Mouse (Mus musculus): ENCODE results near the gene Egfl6.

Gene Egfl6

DNA sequence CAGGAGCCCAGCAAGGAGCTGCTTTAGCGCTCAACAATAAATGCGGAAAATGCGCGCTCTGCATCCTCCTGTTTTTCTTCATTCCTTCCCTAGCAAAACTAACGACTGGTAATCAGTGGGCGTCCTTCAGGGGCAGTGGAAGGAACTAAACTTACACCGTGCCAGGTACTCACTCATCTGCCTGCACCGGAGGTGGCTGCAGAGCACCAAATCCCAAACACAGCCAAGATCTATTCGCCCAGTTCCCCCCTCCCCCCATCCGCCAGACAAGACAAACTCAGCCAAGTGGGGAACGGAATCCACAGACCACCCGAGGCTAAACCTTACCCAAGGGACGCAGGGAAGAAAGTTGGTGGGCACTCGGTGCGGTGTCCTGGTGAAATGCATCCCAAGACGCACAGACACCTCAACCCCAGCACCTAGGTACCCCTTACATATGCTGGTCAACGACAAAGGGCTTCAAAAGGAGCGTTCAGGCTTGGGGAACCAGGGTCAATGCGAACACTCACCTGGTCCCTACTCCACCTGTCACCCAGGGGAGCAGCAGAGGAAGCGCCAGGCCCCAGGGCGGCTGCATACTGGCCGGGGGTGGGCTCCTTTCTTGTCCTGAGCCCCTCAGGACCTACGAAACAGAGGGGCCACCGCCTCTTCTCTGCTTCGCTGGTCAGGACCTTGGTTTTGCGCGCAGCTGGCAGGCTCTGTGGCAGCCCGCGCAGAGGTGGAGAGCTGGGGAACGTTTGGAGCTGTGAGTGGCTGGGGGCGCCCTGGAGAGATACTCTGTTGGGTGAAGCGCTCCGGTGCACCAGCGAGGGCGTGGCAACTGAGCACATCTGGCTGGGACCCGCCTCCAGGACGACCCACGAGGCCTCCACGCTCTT, at the start of gene Egfl6:
Egfl6 (minus strand) TSS at position 774 of the 878 bp plus-strand sequence.
- DNase-seq (ENCODE audit: low read depth, low spot score): peak; percentile 4

DNA sequence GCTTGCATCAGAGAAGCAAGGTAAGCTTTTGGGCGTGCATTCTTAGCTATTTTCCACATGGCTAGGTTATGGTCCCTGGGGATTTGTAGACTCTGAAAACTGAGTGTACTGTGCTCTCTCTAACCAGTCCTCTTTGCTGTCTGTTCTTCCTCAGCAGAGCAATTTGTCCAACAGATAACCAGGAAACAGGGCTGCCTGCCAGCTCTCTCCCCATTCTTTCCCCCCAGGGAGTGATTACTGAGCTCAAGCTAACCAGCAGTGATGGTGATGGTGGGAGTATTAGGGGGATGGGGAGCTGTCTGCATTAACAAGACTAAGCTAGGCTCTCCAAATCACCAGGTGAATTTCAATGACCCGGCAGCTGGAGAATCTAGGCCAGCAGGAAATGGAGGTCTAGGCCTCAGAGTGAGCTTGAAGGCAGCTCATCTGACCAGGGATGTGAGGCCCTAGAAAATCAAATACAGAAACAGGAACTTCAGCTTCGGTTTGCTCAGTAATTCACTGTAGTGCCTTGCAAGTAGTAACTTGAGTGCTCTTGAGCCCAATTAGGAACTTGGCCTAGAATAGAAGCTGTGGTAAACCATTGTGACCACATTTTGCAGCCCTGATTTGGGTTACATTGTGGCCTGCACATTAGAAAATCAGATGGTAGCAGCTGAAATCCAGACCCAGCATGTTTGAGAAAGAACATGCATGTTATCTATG, 41.5 kb upstream of the Egfl6 start:
- no peak for DNase-seq (ENCODE audit: low read depth, low spot score)

DNA sequence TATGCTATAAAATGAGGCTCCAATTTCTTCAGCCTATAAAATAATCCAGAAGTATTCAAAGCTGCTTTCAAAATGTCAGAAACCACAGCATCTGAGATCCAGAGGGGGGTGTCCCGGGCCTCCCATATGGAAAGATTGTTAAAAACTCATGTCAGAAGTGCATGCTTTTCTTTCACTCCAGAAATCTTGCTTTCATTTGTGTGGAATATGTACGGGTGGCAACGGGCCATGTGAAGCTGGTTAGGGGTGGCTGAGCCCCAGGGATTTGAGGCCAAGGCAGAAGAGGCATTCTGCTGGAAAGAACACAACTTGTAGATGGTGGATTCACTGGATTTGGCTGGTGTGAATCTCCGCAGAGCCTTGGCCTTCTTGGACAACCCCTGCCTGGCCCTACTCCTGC, 40.7 kb upstream of the Egfl6 start:
- DNase-seq (ENCODE audit: low read depth, low spot score): no peak

DNA sequence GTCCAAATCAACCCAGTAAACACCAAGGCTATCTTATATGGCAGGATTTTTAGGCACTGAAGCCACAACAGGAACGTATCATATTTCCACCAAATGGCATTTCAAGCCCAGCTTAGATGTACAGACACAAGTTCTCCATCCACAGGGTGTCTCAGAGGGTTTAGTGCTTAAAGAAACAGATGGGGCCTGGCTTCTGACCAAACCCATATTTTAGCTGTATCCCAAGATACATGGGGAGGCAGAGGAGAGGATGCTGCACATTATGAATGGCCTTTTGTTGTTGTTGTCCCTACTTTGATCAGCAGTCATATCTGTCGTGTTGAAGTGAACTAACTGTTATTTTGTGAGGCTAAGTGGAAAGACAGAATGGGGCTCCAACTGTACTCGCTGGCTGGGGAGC, 37.7 kb upstream of the Egfl6 start:
- no peak for DNase-seq (ENCODE audit: low read depth, low spot score)

DNA sequence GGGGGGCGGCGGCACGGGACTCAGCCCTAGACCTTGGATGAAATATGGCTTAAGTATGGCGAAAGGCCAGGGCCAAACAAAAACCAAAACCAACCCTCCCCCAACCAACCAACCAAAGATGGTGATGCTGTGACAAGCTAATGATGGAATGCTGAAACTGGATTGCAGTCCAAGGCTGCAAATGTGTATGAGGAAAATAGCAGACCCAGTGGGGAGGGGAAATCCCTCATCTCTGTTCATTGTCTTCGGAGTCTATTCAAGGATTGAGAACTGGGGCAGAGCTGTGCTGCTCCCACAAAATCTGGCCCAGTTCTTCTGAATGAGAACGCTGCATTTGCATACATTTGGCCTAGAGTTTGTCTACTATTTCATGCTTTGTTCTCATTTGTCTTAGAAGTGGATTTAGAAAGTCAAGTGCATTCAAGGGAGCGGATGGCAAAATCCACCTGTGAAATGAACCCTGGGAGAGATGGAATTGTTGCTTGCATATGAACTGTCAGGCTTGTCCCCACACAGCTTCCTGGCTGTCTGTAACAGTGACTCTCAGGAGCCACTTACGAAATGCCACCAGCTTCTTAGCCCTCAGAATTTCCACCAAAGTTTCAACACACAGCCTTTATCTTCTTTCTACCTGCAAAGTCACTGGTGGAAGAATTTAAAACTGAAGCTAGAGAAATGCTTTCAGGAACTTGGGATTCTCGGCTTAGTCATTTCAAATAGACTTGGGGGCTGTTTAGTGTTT, 36.2 kb upstream of the Egfl6 start:
- DNase-seq (ENCODE audit: low read depth, low spot score): peak; percentile 32

DNA sequence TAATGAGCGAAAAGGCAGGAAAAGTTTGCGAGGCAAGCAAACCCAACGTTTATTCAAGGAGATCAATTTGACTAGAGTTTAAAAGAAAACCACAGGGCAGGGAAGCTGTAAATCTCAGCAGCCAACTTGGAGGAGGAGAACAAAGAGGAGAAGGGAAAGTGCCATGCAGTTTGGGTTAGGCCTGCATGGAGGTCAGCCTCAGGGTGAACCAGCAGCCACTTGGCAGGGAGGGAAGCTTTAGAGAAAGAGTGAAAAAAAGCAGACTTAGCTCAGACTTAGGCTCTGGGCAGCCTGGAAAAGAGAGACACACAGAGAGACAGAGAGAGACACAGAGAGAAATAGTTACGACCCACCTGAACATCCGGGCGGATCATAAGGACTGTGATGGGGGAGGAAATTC, 35.4 kb upstream of the Egfl6 start:
- DNase-seq (ENCODE audit: low read depth, low spot score): no peak

DNA sequence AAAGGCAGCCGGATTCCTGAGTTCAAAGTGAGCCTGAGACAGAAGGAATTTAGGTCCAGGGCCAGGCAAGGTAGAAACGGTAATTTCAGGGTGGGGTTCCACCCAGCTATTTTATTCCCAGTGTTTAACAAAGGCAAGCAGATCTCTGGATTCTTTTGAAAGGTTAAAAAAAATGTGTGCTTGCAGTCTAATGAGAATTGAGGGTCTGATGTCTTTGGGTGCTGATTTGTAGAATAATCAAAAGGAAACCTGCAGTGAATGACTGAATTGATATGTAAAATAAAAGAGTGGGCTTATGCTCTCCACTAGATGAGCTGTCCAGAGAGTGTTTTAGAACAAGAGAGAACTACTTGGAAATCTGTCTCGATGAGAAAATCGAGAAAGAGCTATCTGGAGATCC, 33.6 kb upstream of the Egfl6 start:
- DNase-seq (ENCODE audit: low read depth, low spot score): no peak

DNA sequence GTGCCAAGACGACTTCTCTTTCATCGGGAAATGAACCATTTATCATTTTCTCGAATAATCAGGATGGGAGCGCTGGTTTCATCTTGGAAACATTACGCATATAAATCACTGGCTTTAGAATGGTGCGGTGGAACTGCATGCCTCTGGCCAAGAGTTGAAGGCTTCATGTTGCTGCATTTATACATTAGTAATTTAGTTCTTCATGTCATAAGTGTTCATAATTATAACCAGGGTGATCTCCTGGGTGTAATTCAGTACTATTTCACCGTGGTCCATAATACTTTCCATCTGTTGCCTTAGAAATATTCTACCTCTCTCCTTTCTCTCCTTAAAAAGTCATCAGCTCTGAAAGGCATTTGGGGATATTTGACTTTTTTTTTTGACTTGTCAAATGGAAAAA, 29.7 kb upstream of the Egfl6 start:
- DNase-seq (ENCODE audit: low read depth, low spot score): no peak

DNA sequence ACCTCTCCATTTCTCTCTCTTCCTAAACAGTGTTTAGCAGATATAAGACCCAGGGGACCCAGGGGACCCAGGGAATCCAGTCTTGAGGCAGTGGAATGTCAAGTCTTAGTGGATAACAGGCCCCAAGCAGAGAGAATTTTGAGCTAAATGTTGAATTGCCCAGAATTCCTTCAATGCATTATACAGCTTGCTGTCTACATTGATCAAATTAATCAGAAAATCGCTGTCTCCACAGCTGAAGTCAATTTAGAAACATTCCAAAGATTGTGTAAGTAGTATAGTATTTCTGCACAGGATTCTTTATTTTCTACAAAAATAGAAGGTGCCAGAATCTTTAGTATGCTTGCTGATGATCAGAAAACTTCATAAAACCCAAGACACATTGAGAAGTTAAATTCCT, 9.4 kb downstream of the Egfl6 start:
- no peak for DNase-seq (ENCODE audit: low read depth, low spot score)

DNA sequence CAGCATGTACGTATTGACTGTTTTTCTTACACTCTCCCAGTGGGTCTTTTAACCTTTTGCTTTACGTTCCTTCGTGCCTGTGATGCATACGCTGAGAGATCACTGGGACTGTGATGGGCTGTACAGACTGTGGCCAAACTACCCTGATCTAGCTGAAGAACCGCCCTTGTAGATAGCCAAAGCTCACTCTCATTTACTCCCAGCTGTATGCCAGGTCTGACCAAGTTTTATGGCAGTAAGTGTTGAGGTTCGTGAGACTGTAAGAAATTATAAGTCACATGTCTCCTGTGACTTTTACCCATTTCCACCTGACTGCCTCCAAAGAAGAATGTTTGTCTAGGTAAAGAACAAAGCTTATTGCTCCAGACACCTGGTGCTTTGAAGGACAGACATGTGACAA, 19.5 kb downstream of the Egfl6 start:
- DNase-seq (ENCODE audit: low read depth, low spot score): no peak

DNA sequence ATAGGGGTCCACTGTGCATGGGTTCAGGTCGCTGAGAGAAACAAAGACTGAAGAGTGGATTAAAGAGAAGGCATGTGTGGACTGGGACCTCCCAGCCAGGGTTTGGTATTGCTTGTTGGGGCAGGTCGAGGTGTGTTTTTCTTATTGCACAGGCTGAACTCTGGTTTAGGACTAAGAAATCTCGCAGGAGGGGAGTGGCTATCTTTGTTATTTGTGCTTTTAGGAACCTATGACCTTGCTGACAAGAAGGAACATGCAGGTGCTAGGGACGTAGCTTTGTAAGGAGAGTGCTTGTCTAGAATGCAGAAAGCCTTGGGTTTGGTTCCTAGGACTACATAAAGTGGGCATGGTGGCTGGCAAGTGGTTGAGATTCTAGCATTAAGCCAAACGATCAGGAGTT, 20.1 kb downstream of the Egfl6 start:
- no peak for DNase-seq (ENCODE audit: low read depth, low spot score)

DNA sequence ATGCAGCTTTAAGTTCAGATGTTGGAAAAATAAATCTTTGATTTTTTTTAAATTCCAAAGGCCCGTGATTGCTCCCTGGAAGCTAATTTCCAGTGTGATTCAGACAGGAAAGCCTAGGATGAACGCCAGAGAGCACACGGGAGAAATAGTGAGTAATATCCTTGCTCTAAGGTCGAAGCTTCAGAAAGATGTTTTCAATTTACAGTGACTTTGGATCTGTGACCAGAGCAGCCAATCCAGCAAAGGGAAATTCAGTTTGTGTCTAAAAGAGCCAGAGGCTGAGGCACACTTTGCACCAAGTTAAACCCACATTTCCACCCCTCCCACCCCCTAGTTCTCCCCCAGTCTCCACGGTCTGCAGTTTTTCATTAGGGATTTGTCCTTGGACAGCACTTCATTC, 20.6 kb downstream of the Egfl6 start:
- no peak for DNase-seq (ENCODE audit: low read depth, low spot score)

DNA sequence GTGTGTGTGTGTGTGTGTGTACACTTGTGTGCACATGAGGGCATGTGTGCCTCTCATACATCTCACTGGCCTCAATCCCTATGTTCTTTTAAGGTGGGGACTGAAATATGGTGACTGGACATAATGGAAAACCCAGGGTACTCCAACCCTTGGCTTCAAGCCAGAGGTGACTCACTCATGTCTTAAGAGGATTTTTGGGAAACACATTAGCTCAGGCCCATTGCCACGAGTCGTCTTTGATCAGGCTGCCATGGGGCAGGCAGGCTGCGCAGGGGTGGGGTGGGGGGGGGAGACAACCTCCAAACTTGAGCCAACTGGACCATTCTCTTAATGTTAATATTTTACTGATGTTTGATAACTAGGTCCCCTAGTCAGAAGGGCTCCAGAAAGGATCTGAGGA, 26.2 kb downstream of the Egfl6 start:
- DNase-seq (ENCODE audit: low read depth, low spot score): no peak

DNA sequence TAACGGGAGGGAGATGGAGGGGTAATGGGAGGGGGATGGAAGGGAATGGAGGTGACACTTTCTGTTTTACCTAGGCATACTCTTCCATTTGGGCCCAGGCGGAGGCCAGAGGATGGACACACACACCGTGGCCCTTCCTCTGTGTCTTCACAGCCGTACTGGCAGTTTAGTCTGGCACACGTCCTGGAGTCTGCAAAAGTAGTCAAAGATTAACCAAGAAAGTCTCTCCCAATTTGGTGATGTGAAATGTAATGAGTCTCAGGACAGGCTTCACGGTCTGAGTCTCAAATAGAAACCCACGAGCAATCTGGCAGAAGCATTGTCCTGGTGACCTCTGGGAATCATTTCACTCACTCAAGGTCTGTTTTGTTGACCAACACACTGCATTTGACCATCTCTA, 33.2 kb downstream of the Egfl6 start:
- no peak for DNase-seq (ENCODE audit: low read depth, low spot score)

DNA sequence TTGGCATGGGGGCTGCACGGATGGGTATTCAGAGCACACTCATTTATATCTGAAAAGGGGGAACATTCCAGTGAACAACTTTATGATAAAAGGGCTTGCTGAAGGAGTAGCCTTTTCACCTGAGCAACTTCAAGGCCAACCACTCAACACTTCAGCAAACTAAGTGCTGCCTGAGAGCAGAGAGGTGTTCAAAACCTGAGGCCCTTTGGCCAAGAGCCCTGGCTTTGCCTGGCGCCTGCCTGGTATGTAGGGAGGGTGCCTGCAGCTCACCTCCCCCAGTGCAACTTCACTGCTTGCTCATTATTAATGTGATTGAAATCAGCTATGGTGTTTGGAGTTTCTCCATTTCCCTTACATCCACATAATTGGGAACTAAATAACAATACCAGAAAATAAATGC, 39.0 kb downstream of the Egfl6 start:
- no peak for DNase-seq (ENCODE audit: low read depth, low spot score)

DNA sequence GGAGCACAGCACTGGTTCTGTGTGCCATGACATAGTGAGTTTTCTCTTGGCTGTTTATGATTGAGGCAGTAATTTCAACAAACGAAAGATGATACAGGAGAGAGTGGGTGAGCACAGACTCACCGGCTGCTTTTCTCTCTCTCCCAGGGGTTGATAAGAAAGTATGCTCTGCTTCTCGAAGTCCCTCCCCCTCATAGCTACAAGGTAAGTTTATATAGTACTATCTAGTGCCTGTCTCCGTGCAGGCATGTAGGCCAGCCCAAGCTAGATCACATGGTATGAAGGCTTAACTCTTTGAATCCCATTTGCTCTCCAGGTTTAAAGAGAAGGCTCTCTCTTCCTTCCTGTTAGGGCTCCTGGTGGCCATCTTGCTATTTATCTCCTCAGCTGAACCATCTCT, 50.4 kb downstream of the Egfl6 start:
- no peak for DNase-seq (ENCODE audit: low read depth, low spot score)

DNA sequence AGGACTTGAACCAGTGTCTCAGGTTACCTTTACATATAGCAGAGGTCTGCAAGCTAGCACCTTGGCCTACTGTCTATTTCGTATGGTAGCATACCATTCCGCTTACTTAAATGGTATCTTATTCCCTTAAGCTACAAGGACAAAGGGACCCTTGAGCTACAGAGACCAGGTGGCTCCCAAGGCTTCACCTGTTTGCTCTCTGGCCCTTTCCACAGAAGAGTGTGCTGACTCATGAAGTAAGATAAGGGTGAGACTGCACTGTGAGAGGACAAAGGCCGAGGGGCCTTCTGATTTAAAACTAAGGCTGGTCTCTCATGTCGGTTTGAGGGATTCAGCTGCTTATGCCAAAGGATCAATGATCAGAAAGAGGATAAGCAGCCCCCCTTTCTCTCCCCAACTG, 52.1 kb downstream of the Egfl6 start:
- DNase-seq (ENCODE audit: low read depth, low spot score): no peak

DNA sequence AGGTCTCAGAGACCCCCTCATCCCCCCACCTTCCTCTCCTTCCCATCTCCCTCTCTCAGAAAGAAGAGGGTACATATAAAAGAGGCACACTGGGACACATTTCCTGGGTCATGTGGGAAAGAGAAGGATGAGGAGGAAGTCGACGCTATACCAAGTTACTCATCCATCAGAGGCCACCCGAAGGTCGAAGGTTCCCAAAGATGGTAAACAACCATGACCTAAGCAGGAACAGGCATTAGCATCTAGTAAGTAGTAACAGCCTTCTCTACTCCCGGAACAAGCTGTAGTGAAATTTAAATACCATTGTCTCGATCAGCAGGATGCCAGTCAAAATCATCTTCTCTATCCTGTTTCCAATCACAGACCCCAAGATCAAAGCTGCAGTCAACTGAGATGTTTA, 53.8 kb downstream of the Egfl6 start:
- no peak for DNase-seq (ENCODE audit: low read depth, low spot score)

DNA sequence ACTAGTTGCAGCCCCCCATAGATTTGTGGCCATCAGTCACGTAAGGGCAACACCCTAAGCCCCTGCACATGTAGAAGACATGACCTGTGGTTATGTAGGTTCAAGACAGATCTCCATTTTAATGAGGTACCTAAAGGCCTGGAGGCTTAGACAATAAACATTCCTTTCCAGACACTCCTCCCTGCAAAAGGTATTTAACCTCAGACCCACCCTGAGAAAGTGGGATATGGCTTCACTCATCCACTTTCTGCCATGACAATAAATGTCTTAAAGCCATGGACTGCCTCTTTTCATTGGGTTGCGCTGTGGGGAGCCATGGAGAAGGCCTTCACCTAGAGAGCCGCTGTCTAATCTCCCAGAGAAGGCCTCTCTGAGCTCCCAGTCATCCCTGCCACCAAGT, 57.4 kb downstream of the Egfl6 start:
- DNase-seq (ENCODE audit: low read depth, low spot score): no peak

DNA sequence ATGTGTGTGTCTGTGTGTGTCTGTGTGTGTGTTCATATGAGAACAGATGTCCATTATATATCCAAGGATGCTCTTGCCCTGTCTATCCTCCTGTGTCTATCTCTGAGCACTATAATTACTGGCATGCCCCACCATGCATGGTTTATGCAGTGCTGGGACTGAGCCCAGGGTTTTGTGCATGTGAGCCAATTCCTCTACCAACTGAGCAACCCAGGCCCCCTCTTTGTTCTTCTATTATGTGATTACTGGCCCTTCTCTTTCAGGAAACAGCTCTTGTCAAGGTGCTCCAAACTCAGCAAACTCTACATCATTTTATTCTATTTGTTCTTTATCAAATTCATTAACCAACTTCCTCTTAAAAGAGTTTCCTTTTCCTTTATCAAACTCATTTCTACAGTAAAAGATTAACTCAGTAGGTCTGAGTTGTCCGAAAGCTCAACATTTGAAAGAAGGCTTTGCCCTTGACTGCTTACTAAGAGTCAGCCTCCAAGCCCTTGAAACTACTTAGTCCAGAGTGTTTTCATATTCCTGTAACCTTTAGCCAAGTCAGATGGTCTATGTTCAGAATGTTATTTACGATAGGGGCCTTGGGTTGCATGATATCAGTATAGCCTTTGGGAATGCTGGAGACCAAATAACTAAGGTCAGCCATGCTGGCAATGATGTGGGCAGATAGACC, 59.7 kb downstream of the Egfl6 start:
- no peak for DNase-seq (ENCODE audit: low read depth, low spot score)

DNA sequence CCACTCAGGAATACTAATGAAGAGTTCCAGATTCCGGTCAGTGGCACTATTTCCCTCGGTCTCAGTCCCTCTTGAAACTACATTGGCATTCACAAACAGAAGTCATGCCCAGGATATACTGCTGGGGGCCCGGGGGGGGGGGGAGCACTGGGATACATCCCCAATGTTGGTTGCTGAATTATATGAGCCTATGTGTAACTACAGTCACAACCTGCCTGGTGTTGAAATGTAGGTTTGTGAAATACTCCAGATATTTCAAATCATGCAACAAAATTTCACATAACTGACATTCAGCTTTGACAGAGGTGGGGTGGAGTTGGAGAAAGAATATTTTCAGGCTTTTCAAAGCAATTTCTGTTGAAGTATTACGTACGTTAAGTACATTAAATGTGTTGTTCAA, 64.7 kb downstream of the Egfl6 start:
- DNase-seq (ENCODE audit: low read depth, low spot score): no peak

DNA sequence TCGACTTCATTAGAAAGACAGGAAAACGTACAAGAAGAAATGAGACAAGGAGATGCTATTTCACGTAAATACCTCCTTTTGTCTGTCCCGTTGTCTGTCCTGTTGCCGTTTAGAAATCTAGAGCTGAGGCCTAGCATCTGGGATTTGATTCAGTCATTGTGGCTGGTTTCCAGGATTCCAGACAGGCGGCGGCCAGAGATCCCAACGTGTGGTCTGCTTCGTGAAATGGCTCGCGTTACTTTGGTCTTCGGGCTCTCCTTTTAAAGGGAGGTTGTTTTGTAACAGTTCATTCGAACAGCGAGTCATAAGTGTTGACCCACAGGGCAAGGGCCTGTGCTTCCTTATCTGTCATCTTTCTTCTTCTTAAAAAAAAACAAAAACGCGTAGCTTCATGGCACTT, 67.2 kb downstream of the Egfl6 start, which contains the start of gene Tceanc:
Tceanc (minus strand) TSS at position 223 of the 400 bp plus-strand sequence.
- no peak for DNase-seq (ENCODE audit: low read depth, low spot score)

Measured in mesoderm, embryonic 11.5 days (tissue).